Mouse (Mus musculus): ENCODE measurements at regions not wholly inside any gene's neighbourhood (a gene's known extent, or its start where the extent isn't known, plus 50 kb on each side); places are given as distances from the start of the nearest gene placed in this dataset.
A peak's percentile ranks its signal among the peaks of the same experiment; 100 is the strongest.

DNA sequence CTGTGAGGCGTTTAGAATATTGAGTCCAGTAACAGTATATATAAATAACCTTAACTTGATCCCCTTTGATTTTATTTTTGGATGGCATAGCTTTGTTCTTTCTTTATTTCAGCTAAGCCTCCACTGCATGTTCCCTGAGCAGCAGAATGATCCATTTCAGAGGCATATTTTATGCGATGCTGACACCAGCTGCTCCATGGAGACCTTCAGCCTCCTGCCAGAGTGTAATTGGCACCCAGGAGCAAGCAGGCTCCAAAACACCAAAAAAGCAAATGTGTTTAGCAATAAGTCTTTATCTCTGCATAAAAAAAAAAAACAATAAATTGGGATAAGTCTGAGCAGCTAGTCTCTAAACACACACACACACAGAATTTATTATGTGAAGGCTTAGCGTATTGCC, 170.7 kb upstream of the Dkk2 start:
- no peak for DNase-seq
- no peaks in the 10 kb centered on the region for H3K4me1 ChIP-seq (ENCODE audit: control insufficient read depth, insufficient read depth, low read length)
- no peak overlapping the region for H3K4me3 ChIP-seq (ENCODE audit: insufficient read depth, low read depth, low read length)
- WGBS: 74% methylated on average over 3 of the region's 3 CpGs
- H3K27me3 ChIP-seq (replicated peaks; ENCODE audit: control insufficient read depth, insufficient read depth, low read length): no peaks in the 10 kb centered on the region
- TF ChIP-seq POLR2A (IDR thresholded peaks at IDR 0.05; ENCODE audit: low read depth, low read length) (no peak), CTCF (conservative IDR thresholded peaks at IDR 0.05; ENCODE audit: insufficient read depth, insufficient read length, low read depth, low read length) (no peak)
- H3K27ac ChIP-seq (ENCODE audit: insufficient read depth, low read depth, low read length): no peak overlapping the region
- H3K36me3 ChIP-seq (ENCODE audit: control insufficient read depth, insufficient read depth, low read length): no peaks in the 10 kb centered on the region; the same call in 1 of the 2 replicates

DNA sequence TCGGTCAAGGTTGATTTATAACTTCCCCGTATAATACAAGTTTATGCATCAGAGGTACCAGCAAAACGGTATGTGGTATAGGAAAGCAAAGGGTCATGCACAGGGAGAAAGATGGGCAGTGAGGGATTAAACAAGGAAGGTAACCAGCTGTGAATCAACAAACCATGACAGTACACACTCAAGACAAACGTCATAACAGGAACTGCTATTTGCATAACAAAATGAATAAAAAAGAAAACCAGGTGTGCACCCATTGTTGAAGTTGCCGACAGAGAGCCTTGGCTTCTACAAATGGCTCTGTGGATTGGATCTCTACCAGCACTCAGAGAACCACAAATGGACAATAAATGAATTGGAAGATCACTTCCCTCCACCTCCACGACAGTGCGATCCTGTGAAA, 170.1 kb upstream of the Dkk2 start:
- 64% methylated on average over 7 of the region's 7 CpGs for WGBS
- H3K27ac ChIP-seq (ENCODE audit: insufficient read depth, low read depth, low read length): no peak overlapping the region
- no peaks in the 10 kb centered on the region; the same call in 1 of the 2 replicates for H3K36me3 ChIP-seq (ENCODE audit: control insufficient read depth, insufficient read depth, low read length)
- H3K27me3 ChIP-seq (replicated peaks; ENCODE audit: control insufficient read depth, insufficient read depth, low read length): no peaks in the 10 kb centered on the region
- DNase-seq: no peak
- no peak for TF ChIP-seq POLR2A (IDR thresholded peaks at IDR 0.05; ENCODE audit: low read depth, low read length)
- no peak for TF ChIP-seq CTCF (conservative IDR thresholded peaks at IDR 0.05; ENCODE audit: insufficient read depth, insufficient read length, low read depth, low read length)
- no peak overlapping the region for H3K4me3 ChIP-seq (ENCODE audit: insufficient read depth, low read depth, low read length)
- no peaks in the 10 kb centered on the region for H3K4me1 ChIP-seq (ENCODE audit: control insufficient read depth, insufficient read depth, low read length)

DNA sequence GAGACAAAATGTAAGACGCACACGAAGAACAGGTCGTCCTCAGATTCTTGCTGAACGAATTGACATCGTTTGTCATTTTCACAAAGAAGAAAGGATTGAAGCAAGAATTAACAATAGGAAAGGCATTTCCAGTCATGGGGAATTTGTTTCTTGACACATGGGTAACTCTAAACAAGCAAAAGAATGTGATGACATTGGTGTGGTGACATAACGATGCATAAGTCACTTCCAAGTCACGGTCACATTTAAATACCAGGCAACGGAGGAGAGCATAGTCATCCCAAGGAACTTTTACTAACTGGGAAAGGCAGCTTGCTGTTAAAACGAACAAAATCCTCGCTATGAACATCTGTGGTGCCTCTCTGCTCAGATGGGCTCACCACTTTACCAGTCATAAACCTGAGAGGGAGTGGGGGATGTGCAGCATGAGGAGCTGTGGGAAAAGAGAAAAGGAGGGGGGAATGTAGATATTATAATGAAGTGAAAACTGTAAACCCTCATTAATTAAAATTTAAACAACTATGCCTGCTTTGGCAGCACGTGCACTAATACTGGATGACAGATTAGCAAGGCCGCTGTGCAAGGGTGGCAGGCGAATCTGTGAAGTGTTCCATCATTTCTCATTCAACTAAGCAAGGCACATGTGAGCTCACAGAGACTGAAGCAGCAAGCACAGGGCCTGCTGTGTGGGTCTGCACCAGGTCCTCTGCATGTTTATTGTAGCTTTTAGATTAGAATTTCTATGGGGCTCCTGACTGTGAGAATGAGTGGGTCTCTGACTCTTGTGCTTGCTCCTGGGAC, 167.2 kb upstream of the Dkk2 start:
- 84% methylated on average over 13 of the region's 13 CpGs for WGBS
- Histone ChIP-seq H3K27ac (ENCODE audit: insufficient read depth, low read depth, low read length) (no peak overlapping the region), H3K27me3 (replicated peaks; ENCODE audit: control insufficient read depth, insufficient read depth, low read length) (no peaks in the 10 kb centered on the region), H3K36me3 (ENCODE audit: control insufficient read depth, insufficient read depth, low read length) (no peaks in the 10 kb centered on the region; the same call in 1 of the 2 replicates), H3K4me1 (ENCODE audit: control insufficient read depth, insufficient read depth, low read length) (no peaks in the 10 kb centered on the region), H3K4me3 (ENCODE audit: insufficient read depth, low read depth, low read length) (no peak overlapping the region)
- no peak for DNase-seq
- TF ChIP-seq CTCF (conservative IDR thresholded peaks at IDR 0.05; ENCODE audit: insufficient read depth, insufficient read length, low read depth, low read length) (no peak), POLR2A (IDR thresholded peaks at IDR 0.05; ENCODE audit: low read depth, low read length) (no peak)

DNA sequence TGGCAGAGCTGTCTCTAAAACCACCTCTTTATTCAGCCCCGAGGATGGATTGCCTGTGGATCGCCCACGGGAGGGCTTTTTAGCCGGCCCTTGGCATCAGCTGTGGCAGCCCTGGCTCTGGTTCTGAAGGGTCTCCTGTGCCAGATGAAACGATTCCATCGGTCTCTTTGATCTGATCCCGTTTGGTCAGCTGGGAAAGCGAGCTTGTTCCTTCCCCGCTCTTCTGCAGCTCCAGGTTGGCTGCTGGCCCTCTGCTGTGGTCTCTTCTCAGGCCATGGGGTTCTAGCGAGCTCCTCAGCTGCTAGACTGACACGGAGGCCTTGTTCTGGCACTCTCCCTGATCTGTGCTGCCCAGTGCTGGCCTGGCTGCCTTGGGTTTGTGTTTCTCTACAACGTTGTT, 165.6 kb upstream of the Dkk2 start:
- Histone ChIP-seq H3K4me3 (ENCODE audit: insufficient read depth, low read depth, low read length) (no peak overlapping the region), H3K27me3 (replicated peaks; ENCODE audit: control insufficient read depth, insufficient read depth, low read length) (no peaks in the 10 kb centered on the region)
- 59% methylated on average over 12 of the region's 12 CpGs for WGBS

DNA sequence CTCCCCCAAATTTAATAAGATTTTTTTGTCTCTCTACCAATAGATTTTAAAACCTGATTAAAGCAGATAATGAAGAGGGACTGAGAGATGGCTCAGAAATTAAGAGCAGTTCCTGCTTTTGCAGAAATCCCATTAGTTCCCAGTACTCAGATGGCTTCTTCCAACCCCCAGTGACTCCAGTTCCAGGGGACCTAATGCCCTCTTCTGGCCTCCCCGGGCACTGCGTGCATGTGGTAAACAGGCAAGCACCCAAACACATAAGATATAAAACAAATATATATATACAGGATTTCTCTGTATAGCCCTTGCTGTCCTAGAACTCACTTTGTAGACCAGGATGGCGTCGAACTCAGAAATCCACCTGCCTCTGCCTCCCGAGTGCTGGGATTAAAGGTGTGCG, 163.9 kb upstream of the Dkk2 start:
- no peak for TF ChIP-seq POLR2A (IDR thresholded peaks at IDR 0.05; ENCODE audit: low read depth, low read length)
- TF ChIP-seq CTCF (conservative IDR thresholded peaks at IDR 0.05; ENCODE audit: insufficient read depth, insufficient read length, low read depth, low read length): peak; percentile 42; the same call in 1 of the 2 replicates
- Histone ChIP-seq H3K4me1 (ENCODE audit: control insufficient read depth, insufficient read depth, low read length) (no peaks in the 10 kb centered on the region), H3K27ac (ENCODE audit: insufficient read depth, low read depth, low read length) (no peak overlapping the region), H3K36me3 (ENCODE audit: control insufficient read depth, insufficient read depth, low read length) (no peaks in the 10 kb centered on the region; the same call in 1 of the 2 replicates), H3K4me3 (ENCODE audit: insufficient read depth, low read depth, low read length) (no peak overlapping the region), H3K27me3 (replicated peaks; ENCODE audit: control insufficient read depth, insufficient read depth, low read length) (no peaks in the 10 kb centered on the region)
- WGBS: 87% methylated on average over 6 of the region's 6 CpGs
- peak; percentile 23 for DNase-seq

More for the DNA sequence above, 165.6 kb upstream of the Dkk2 start:
- Histone ChIP-seq H3K4me1 (ENCODE audit: control insufficient read depth, insufficient read depth, low read length) (no peaks in the 10 kb centered on the region), H3K36me3 (ENCODE audit: control insufficient read depth, insufficient read depth, low read length) (no peaks in the 10 kb centered on the region; the same call in 1 of the 2 replicates), H3K27ac (ENCODE audit: insufficient read depth, low read depth, low read length) (no peak overlapping the region)
- DNase-seq: no peak
- TF ChIP-seq CTCF (conservative IDR thresholded peaks at IDR 0.05; ENCODE audit: insufficient read depth, insufficient read length, low read depth, low read length): no peak
- TF ChIP-seq POLR2A (IDR thresholded peaks at IDR 0.05; ENCODE audit: low read depth, low read length): no peak

DNA sequence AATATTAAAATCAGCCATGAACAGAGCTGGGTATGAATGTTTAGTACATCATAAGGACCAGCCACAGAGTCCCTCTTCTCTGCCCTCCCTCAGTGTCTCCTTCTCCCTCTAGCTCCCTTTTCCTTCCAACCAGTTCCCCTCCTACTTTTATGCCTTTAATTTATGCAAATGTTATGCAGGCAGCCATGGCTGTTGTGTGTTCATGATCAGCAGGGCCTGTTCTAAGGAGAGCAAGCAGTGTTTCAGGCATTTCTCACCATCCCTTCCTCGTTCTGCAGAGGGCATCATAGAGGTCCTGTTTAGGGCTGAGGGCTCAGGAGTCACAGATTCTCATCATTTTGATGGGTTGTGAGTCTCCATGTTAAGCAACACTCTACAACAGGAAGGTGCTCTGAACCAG, 162.4 kb upstream of the Dkk2 start:
- 57% methylated on average over 1 of the region's 1 CpGs for WGBS
- no peak overlapping the region for H3K4me3 ChIP-seq (ENCODE audit: insufficient read depth, low read depth, low read length)
- H3K36me3 ChIP-seq (ENCODE audit: control insufficient read depth, insufficient read depth, low read length): no peaks in the 10 kb centered on the region; the same call in 1 of the 2 replicates
- no peak overlapping the region for H3K27ac ChIP-seq (ENCODE audit: insufficient read depth, low read depth, low read length)
- H3K27me3 ChIP-seq (replicated peaks; ENCODE audit: control insufficient read depth, insufficient read depth, low read length): no peaks in the 10 kb centered on the region
- DNase-seq: no peak
- TF ChIP-seq POLR2A (IDR thresholded peaks at IDR 0.05; ENCODE audit: low read depth, low read length) (no peak), CTCF (conservative IDR thresholded peaks at IDR 0.05; ENCODE audit: insufficient read depth, insufficient read length, low read depth, low read length) (no peak)
- no peaks in the 10 kb centered on the region for H3K4me1 ChIP-seq (ENCODE audit: control insufficient read depth, insufficient read depth, low read length)

DNA sequence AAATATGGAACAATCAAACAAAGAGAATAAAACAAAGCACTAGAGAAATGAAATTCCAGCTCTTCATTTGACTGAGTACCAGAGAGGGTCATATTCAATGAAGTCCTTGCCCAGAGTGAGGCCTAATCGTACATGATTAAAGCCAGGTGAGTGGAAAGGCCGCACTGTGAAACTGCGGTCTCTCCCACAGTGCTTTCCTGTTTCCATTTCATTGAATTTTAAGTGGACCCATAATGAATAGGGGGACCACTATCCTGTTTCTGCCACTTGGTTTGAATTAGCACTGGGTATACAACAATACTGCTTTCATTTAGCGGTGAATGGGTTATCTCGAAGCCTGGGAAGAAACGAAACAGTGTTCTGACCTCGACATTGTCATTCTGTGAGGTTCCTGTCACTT, 144.2 kb upstream of the Dkk2 start:
- 93% methylated on average over 7 of the region's 7 CpGs for WGBS
- no peak for TF ChIP-seq POLR2A (IDR thresholded peaks at IDR 0.05; ENCODE audit: low read depth, low read length)
- no peak for TF ChIP-seq CTCF (conservative IDR thresholded peaks at IDR 0.05; ENCODE audit: insufficient read depth, insufficient read length, low read depth, low read length)
- DNase-seq: no peak
- Histone ChIP-seq H3K27ac (ENCODE audit: insufficient read depth, low read depth, low read length) (no peak overlapping the region), H3K4me3 (ENCODE audit: insufficient read depth, low read depth, low read length) (no peak overlapping the region), H3K36me3 (ENCODE audit: control insufficient read depth, insufficient read depth, low read length) (no peaks in the 10 kb centered on the region), H3K4me1 (ENCODE audit: control insufficient read depth, insufficient read depth, low read length) (no peaks in the 10 kb centered on the region), H3K27me3 (replicated peaks; ENCODE audit: control insufficient read depth, insufficient read depth, low read length) (no peaks in the 10 kb centered on the region; the same call in 1 of the 2 replicates)

Data from kidney, adult 2 months (tissue).